Mouse (Mus musculus): Measurements from ENCODE around the gene Adig. TPM values are rescaled to one million over a fixed set of nuclear protein-coding genes. Genes with fewer than 3 reads are reported as not detected.

Gene Adig
- total and polyA plus RNA-seq, 3 experiments = not detected

DNA sequence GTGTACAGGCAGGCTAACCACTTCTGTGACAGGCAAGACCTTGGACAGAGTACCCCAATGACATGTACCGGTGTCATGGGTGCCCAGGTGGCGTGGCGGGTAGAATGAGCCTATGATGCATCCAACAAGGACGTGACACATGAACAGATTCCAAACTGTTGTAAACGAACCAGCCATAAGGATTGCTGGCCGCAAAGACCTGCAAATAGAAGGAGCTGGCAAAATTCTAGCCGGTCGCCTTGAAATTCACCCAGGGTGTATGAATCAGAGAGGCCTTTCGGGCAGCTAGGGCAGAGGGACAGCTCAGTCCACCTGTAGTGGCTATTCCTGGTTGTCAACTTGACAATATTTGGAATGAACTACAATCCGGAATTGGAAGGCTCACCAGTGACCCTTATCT, 52.0 kb downstream of the Adig start:
- no peak overlapping the region for H3K4me2 ChIP-seq (ENCODE audit: insufficient read depth, low read depth, poor library complexity, severe bottlenecking)
- no peak for TF ChIP-seq POLR2AphosphoS2 (IDR thresholded peaks at IDR 0.05; ENCODE audit: low read depth, low read length)
- no peak for TF ChIP-seq ZC3H11A (IDR thresholded peaks at IDR 0.05; ENCODE audit: low read depth, low read length)
- no peak for TF ChIP-seq GABPA (IDR thresholded peaks at IDR 0.05; ENCODE audit: insufficient replicate concordance, low read depth, low read length)
- no peak for TF ChIP-seq ETS1 (conservative IDR thresholded peaks at IDR 0.05; ENCODE audit: low read depth, low read length)
- TF ChIP-seq MAZ (IDR thresholded peaks at IDR 0.05; ENCODE audit: low read depth, low read length) = no peak
- TF ChIP-seq MXI1 (IDR thresholded peaks at IDR 0.05; ENCODE audit: low read depth, low read length) = no peak
- TF ChIP-seq MAFK (IDR thresholded peaks at IDR 0.05; ENCODE audit: insufficient replicate concordance, low read length) = no peak
- TF ChIP-seq CHD1 (IDR thresholded peaks at IDR 0.05; ENCODE audit: low read depth, low read length) = no peak
- TF ChIP-seq JUND (conservative IDR thresholded peaks at IDR 0.05; ENCODE audit: low read depth, low read length) = no peak
- no peak for TF ChIP-seq MAX (IDR thresholded peaks at IDR 0.05; ENCODE audit: low read length)
- in situ Hi-C loops (cut with MboI; ENCODE audit: low pct_ligation_motif_present, low pct_unique_long_range_greater_than_20kb, low sequenced_read_pairs) (loop anchor here (5.0 kb wide), 1 partner anchor 308 kb away; no protein-coding TSS in a partner anchor), dilution Hi-C loops (cut with MboI; ENCODE audit: extremely low pct_ligation_motif_present, extremely low pct_unique_long_range_greater_than_20kb, low sequenced_read_pairs) (no loop called here)
- no peak overlapping the region for H3K27ac ChIP-seq (ENCODE audit: insufficient read depth, low read depth)
- DNase-seq (ENCODE audit: extremely low read depth) = no peak
- no peak overlapping the region for H3K4me3 ChIP-seq (replicated peaks in 1 of 3; ENCODE audit: low read depth in 2 of 3, low read length in 2 of 3, poor library complexity in 1 of 3)
- no peaks in the 10 kb centered on the region for H3K4me1 ChIP-seq (ENCODE audit: control insufficient read depth in 1 of 2, insufficient read depth in 2 of 2)
- H3K9ac ChIP-seq (ENCODE audit: insufficient read depth, low read depth) = no peak overlapping the region
- H3K79me2 ChIP-seq (replicated peaks; ENCODE audit: control insufficient read depth, extremely low read depth, insufficient read depth, poor library complexity, severe bottlenecking) = no peaks in the 10 kb centered on the region
- peaks cover 52% of the 10 kb centered on the region for H3K27me3 ChIP-seq (replicated peaks)
- H3K36me3 ChIP-seq (replicated peaks in 1 of 2; ENCODE audit: control insufficient read depth in 1 of 2, insufficient read depth in 1 of 2, low read length in 1 of 2) = no peaks in the 10 kb centered on the region
- H3K9me3 ChIP-seq (replicated peaks; ENCODE audit: low read length) = peaks cover 13% of the 10 kb centered on the region

- no peaks in the 10 kb centered on the region for H3K4me1 ChIP-seq (ENCODE audit: control insufficient read depth in 1 of 2, insufficient read depth in 2 of 2)
- H3K4me2 ChIP-seq (ENCODE audit: insufficient read depth, low read depth, poor library complexity, severe bottlenecking) = no peak overlapping the region
- in situ Hi-C loops (cut with MboI; ENCODE audit: low pct_ligation_motif_present, low pct_unique_long_range_greater_than_20kb, low sequenced_read_pairs) = no loop called here
- peaks cover 54% of the 10 kb centered on the region for H3K27me3 ChIP-seq (replicated peaks)
- no peak overlapping the region for H3K4me3 ChIP-seq (replicated peaks in 1 of 3; ENCODE audit: low read depth in 2 of 3, low read length in 2 of 3, poor library complexity in 1 of 3)
- dilution Hi-C loops (cut with MboI; ENCODE audit: extremely low pct_ligation_motif_present, extremely low pct_unique_long_range_greater_than_20kb, low sequenced_read_pairs) = no loop called here
- H3K9me3 ChIP-seq (replicated peaks; ENCODE audit: low read length) = peaks cover 17% of the 10 kb centered on the region
- no peak for DNase-seq (ENCODE audit: extremely low read depth)
- TF ChIP-seq NRF1 (IDR thresholded peaks at IDR 0.05; ENCODE audit: low read depth, low read length) = no peak
- no peak for TF ChIP-seq IRF4 (IDR thresholded peaks at IDR 0.05; ENCODE audit: low read depth, low read length)
- no peak for TF ChIP-seq KAT2A (IDR thresholded peaks at IDR 0.05; ENCODE audit: insufficient replicate concordance, low read length)
- no peak for TF ChIP-seq RCOR1 (conservative IDR thresholded peaks at IDR 0.05; ENCODE audit: low read depth, low read length)
- no peak for TF ChIP-seq TCF12 (IDR thresholded peaks at IDR 0.05; ENCODE audit: low read depth, low read length)
- TF ChIP-seq POLR2AphosphoS2 (IDR thresholded peaks at IDR 0.05; ENCODE audit: low read depth, low read length) = no peak
- no peak for TF ChIP-seq CHD1 (IDR thresholded peaks at IDR 0.05; ENCODE audit: low read depth, low read length)
- no peak for TF ChIP-seq MEF2A (IDR thresholded peaks at IDR 0.05; ENCODE audit: borderline replicate concordance, low read depth, low read length)
- no peak for TF ChIP-seq POLR2A (IDR thresholded peaks at IDR 0.05; ENCODE audit: low read depth, low read length)
- no peak for TF ChIP-seq CTCF (conservative IDR thresholded peaks at IDR 0.05 in 1 of 2, IDR thresholded peaks at IDR 0.05 in 1 of 2; ENCODE audit: low read depth in 2 of 2, low read length in 2 of 2)
- no peak for TF ChIP-seq USF1 (IDR thresholded peaks at IDR 0.05; ENCODE audit: low read depth, low read length)
- no peak for TF ChIP-seq PAX5 (IDR thresholded peaks at IDR 0.05; ENCODE audit: low read length)
- TF ChIP-seq MYC (IDR thresholded peaks at IDR 0.05; ENCODE audit: low read depth, low read length) = no peak
- TF ChIP-seq ETS1 (conservative IDR thresholded peaks at IDR 0.05; ENCODE audit: low read depth, low read length) = no peak
- no peak for TF ChIP-seq NELFE (IDR thresholded peaks at IDR 0.05; ENCODE audit: low read depth, low read length)
- TF ChIP-seq UBTF (IDR thresholded peaks at IDR 0.05; ENCODE audit: low read depth, low read length) = no peak
- TF ChIP-seq SMC3 (IDR thresholded peaks at IDR 0.05; ENCODE audit: low read depth, low read length) = no peak
- H3K9ac ChIP-seq (ENCODE audit: insufficient read depth, low read depth) = no peak overlapping the region
- no peaks in the 10 kb centered on the region for H3K36me3 ChIP-seq (replicated peaks in 1 of 2; ENCODE audit: control insufficient read depth in 1 of 2, insufficient read depth in 1 of 2, low read length in 1 of 2)
- H3K27ac ChIP-seq (ENCODE audit: insufficient read depth, low read depth) = no peak overlapping the region
- H3K79me2 ChIP-seq (replicated peaks; ENCODE audit: control insufficient read depth, extremely low read depth, insufficient read depth, poor library complexity, severe bottlenecking) = no peaks in the 10 kb centered on the region
Measured at GRCm38 (mm10) chr2:158555252-158555651, 52.8 kb downstream of the Adig start.

Data from CH12.LX (cell line).